Mouse (Mus musculus) MEL (cell line): ENCODE data around the gene Emilin1.

Experiments used
- CHD2 ChIP-seq: IDR thresholded peaks from 2 replicates; pipeline ENCODE4 v1.6.1; 2011; ENCODE audit warnings: low read length, improper control_type of control experiment
- CTCF ChIP-seq, 3 experiments: IDR thresholded peaks in 2 of 3; conservative IDR thresholded peaks in 1 of 3; 2 replicates each; pipeline ENCODE4 v1.5.1; 2011 to 2012; ENCODE audit warnings: low read length in 3 of 3, low read depth in 2 of 3, mild to moderate bottlenecking in 2 of 3, improper control_type of control experiment in 1 of 3, inconsistent platforms in 1 of 3, mixed read lengths in 1 of 3, moderate library complexity in 1 of 3; ENCODE audit not compliant: control insufficient read depth in 1 of 3, insufficient read depth in 1 of 3, poor library complexity in 1 of 3, severe bottlenecking in 1 of 3
- E2F4 ChIP-seq: IDR thresholded peaks from 2 replicates; pipeline ENCODE4 v1.6.1; 2011; ENCODE audit warnings: low read depth, low read length, improper control_type of control experiment, borderline replicate concordance
- EP300 ChIP-seq, 2 experiments: IDR thresholded peaks; 2 replicates each; pipeline ENCODE4 v1.6.1; 2011; ENCODE audit warnings: improper control_type of control experiment in 2 of 2, low read length in 2 of 2, low read depth in 1 of 2, mild to moderate bottlenecking in 1 of 2
- MYC ChIP-seq: IDR thresholded peaks from 2 replicates; pipeline ENCODE4 v1.6.1; 2011; ENCODE audit warnings: low read depth, mild to moderate bottlenecking, low read length, improper control_type of control experiment, moderate library complexity
- NRF1 ChIP-seq: IDR thresholded peaks from 2 replicates; pipeline ENCODE4 v1.6.1; 2014; ENCODE audit warnings: low read depth, mild to moderate bottlenecking, inconsistent platforms, low read length, improper control_type of control experiment, moderate library complexity; ENCODE audit not compliant: poor library complexity, insufficient read depth, severe bottlenecking
- POLR2A ChIP-seq, 2 experiments: IDR thresholded peaks; 2 replicates each; pipeline ENCODE4 v1.6.1; 2011 to 2012; ENCODE audit warnings: low read length in 2 of 2, mild to moderate bottlenecking in 2 of 2, control low read depth in 1 of 2, improper control_type of control experiment in 1 of 2, low read depth in 1 of 2, moderate library complexity in 1 of 2; ENCODE audit not compliant: control insufficient read depth in 1 of 2, insufficient read depth in 1 of 2, poor library complexity in 1 of 2
- SIN3A ChIP-seq: IDR thresholded peaks from 2 replicates; pipeline ENCODE4 v1.6.1; 2012; ENCODE audit warnings: low read length, improper control_type of control experiment, inconsistent platforms
- ZNF384 ChIP-seq: IDR thresholded peaks from 2 replicates; pipeline ENCODE4 v1.6.1; 2012; ENCODE audit warnings: low read depth, mild to moderate bottlenecking, inconsistent platforms, low read length, improper control_type of control experiment

DNA sequence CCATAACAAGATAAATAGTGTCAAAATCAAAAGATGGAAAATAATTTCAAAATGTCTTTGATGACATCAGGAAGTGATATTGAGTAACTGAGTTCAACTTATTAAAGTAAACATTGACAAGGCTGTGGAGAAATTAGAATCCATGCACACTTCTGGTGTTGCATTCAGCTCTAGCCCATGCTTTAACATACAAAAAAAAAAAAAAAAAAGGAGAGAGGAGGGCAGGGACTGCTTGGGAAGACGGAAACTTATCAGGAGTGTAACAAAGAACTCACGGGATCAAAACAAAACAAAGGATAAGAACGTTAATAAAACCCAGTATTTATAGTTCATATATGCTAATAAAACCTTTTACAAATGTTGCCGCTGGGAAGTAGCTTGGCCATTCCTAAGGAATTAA is 27.0 kb upstream of the Emilin1 start:
- TF ChIP-seq CTCF (IDR thresholded peaks at IDR 0.05 in 2 of 3, conservative IDR thresholded peaks at IDR 0.05 in 1 of 3; ENCODE audit: control insufficient read depth in 1 of 3, insufficient read depth in 1 of 3, low read depth in 2 of 3, low read length in 3 of 3, poor library complexity in 1 of 3, severe bottlenecking in 1 of 3) (no peak), EP300 (IDR thresholded peaks at IDR 0.05; ENCODE audit: low read depth in 1 of 2, low read length in 2 of 2) (no peak), POLR2A (IDR thresholded peaks at IDR 0.05; ENCODE audit: control insufficient read depth in 1 of 2, insufficient read depth in 1 of 2, low read depth in 1 of 2, low read length in 2 of 2, poor library complexity in 1 of 2) (no peak), NRF1 (no peak), MYC (no peak), ZNF384 (peak; percentile 73), CHD2 (no peak), E2F4 (no peak), SIN3A (no peak)
